Mouse (Mus musculus) heart, embryonic 14.5 days (tissue): ENCODE measurements at regions not wholly inside any gene's neighbourhood (a gene's known extent, or its start where the extent isn't known, plus 50 kb on each side); places are given as distances from the start of the nearest gene placed in this dataset.
A peak's percentile ranks its signal among the peaks of the same experiment; 100 is the strongest.

Experiments used
- ATAC-seq: fragments of 200-750 bp; cut with Nextera tagmentation; 2 replicates; pipeline ENCODE4 v1.8.0; 2017; ENCODE audit warnings: low read depth, moderate TSS enrichment; ENCODE audit not compliant: insufficient number of reproducible peaks, insufficient read depth, low FRiP score
- H3K27ac ChIP-seq, 2 experiments: fragments of 200-500 bp in 1 of 2; fragments of 300-500 bp in 1 of 2; sonication (generic) in 1 of 2; replicated peaks in 1 of 2; 2 replicates each; pipeline ENCODE4 v1.5.1; 2012 to 2014; ENCODE audit warnings: low read depth in 2 of 2, low read length in 2 of 2, control low read depth in 1 of 2, mild to moderate bottlenecking in 1 of 2, mixed read lengths in 1 of 2; ENCODE audit not compliant: control insufficient read depth in 1 of 2, insufficient read depth in 1 of 2
- H3K27me3 ChIP-seq: fragments of 300-500 bp; sonication (generic); 2 replicates; pipeline ENCODE4 v1.6.1; 2014; ENCODE audit warnings: mild to moderate bottlenecking, low read length, control low read depth; ENCODE audit not compliant: control insufficient read depth, insufficient read depth
- H3K36me3 ChIP-seq: fragments of 300-500 bp; sonication (generic); 2 replicates; pipeline ENCODE4 v1.6.1; 2014; ENCODE audit warnings: mild to moderate bottlenecking, control low read depth, low read length, mixed read lengths; ENCODE audit not compliant: control insufficient read depth, insufficient read depth
- H3K4me1 ChIP-seq, 2 experiments: fragments of 200-500 bp in 1 of 2; fragments of 300-500 bp in 1 of 2; sonication (generic) in 1 of 2; 2 replicates each; pipeline ENCODE4 v1.6.1; 2012 to 2014; ENCODE audit warnings: low read length in 2 of 2, control low read depth in 1 of 2, mixed read lengths in 1 of 2; ENCODE audit not compliant: control insufficient read depth in 2 of 2, insufficient read depth in 2 of 2
- H3K4me2 ChIP-seq: fragments of 300-500 bp; sonication (generic); 2 replicates; pipeline ENCODE4 v1.6.1; 2014; ENCODE audit warnings: mild to moderate bottlenecking, low read length
- H3K4me3 ChIP-seq, 2 experiments: fragments of 200-500 bp in 1 of 2; fragments of 300-500 bp in 1 of 2; sonication (generic) in 1 of 2; 2 replicates each; pipeline ENCODE4 v1.5.1; 2012 to 2014; ENCODE audit warnings: low read length in 2 of 2, mild to moderate bottlenecking in 2 of 2, control low read depth in 1 of 2, low read depth in 1 of 2, moderate library complexity in 1 of 2; ENCODE audit not compliant: control insufficient read depth in 1 of 2, insufficient read depth in 1 of 2
- H3K9ac ChIP-seq: fragments of 300-500 bp; sonication (generic); 2 replicates; pipeline ENCODE4 v1.6.1; 2014; ENCODE audit warnings: mild to moderate bottlenecking, low read length
- H3K9me3 ChIP-seq: fragments of 300-500 bp; sonication (generic); 2 replicates; pipeline ENCODE4 v1.6.1; 2016; ENCODE audit warnings: low read length, control low read depth; ENCODE audit not compliant: control insufficient read depth
- WGBS: fragments of 180-500 bp; shearing (Covaris S2); extraction: QIAGEN DNeasy Blood & Tissue Kit; methylation state at CpG from one replicate; pipeline ENCODE4 v1.1.7; 2014; 5-methylcytosine and 5-hydroxymethylcytosine counted together

DNA sequence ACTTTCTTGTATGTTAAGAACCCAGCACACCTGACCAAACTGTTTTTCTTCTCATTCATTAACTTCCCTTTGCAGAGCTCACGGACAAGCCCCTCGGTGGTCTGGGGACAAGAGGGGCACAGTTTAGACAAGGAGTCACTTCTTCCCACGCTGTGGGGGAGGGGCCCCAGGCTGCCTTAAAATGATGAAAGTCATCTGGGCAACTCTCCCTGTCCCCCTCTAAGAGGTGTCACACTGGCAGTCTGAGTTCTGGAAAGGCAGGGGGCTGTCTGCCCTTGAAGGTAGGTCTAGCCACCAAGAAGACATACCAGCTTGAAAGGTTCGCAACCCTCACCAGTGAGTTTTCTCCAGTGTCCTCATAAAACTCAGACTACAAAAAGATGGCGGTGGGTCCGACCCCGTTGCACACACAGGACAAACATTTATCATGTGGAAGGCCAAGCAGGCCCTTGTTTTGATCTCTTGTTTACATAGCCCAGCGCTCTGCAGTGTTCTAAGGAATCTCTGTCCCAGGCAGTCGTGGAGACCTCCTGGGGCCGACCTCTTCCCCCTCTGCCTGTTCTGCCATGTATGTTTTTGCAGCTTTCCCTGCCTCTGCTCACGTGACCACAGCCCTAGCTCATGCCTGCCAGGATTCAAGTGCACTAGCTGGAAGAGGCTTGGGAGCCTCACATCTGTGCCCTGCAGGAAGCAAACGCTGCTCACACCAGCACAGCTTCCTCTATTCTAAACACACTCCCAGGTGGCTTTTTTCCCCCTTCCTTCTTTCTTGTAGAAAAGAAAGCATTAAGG, 259.2 kb downstream of the Cxcl12 start:
- H3K9me3 ChIP-seq = no peaks in the 10 kb centered on the region
- peaks cover 9 to 11% of the 10 kb centered on the region in 2 experiments; a peak in 3 of 4 replicates for H3K4me1 ChIP-seq
- no peak overlapping the region for H3K4me3 ChIP-seq
- H3K9ac ChIP-seq = no peak overlapping the region
- no peak overlapping the region for H3K27ac ChIP-seq
- H3K27me3 ChIP-seq = no peaks in the 10 kb centered on the region
- H3K36me3 ChIP-seq = no peaks in the 10 kb centered on the region
- ATAC-seq = peak; percentile 43; the same call in 1 of the 2 replicates
- H3K4me2 ChIP-seq = 0 out of 2 replicates have a peak overlapping the region, but pooled peaks have one; percentile 17
- WGBS = 44% methylated on average over 12 of the region's 12 CpGs

DNA sequence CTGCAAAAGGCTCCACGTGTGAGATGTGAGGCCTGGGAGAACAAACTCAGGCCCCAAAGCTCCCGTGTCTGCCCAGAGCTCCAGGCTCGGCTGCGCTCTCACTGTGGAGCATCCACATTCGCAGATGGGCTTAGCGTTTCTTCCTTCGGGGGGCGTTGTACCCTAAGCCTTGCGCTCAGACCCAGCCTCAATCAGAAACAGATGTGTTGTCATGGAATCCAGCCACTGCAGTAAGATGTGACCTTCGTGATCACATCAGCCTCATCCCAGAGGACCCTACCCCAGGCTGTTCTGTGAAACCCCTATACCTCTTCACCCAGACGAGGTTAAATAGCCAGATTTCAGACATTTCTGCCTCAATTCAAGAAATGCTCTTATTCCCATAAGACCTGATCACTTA, 260.1 kb downstream of the Cxcl12 start:
- no peak overlapping the region for H3K4me2 ChIP-seq
- no peak overlapping the region for H3K9ac ChIP-seq
- H3K27ac ChIP-seq = no peak overlapping the region
- WGBS = 83% methylated on average over 11 of the region's 11 CpGs
- no peaks in the 10 kb centered on the region for H3K27me3 ChIP-seq
- no peaks in the 10 kb centered on the region for H3K9me3 ChIP-seq
- peaks cover 9 to 11% of the 10 kb centered on the region in 2 experiments; a peak in 3 of 4 replicates for H3K4me1 ChIP-seq
- H3K4me3 ChIP-seq = no peak overlapping the region
- no peaks in the 10 kb centered on the region for H3K36me3 ChIP-seq
- ATAC-seq = no peak

DNA sequence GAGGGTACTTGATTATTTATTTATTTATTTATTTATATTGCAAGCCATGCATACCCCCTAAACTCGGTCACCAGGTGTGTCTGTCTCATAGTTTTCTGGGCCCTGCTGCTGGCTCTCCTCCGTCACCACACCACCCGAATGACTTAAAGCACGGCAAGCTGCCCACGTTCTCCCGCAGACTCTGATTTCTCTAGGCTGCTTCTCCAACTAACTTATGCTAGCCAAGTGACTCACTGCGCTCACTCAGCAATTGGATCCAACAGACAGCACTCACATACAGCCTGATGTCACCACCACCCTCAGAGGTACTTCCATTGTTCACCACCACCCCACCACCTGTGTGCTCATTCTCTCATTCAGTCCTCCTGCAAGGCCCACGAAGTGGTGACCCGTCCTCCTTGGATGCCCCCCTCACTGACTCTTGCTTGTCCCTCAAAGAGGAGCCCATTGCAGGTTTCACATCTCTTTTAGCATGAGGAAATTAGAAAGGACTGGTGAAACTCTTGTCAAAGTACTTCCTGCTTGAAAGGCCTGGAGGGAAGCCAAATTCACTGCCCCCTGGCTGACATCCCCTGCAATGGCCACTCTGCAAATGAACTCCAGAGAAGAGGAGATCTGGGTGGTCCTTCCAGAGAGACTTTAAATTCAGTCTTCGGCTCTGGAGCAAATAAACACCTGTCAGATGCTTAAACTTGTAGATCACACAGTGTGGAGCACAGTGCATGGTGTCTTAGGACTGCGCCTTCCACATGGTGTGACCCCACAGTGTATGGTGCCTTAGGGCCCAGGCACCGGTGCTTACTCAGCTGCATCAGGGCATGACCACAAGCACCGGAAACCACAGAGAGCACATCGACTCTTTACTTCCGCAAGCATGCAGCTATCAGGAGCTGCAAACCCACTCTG, 262.8 kb downstream of the Cxcl12 start:
- Histone ChIP-seq H3K4me2 (no peak overlapping the region), H3K27ac (no peak overlapping the region), H3K4me1 (peaks cover 9 to 11% of the 10 kb centered on the region in 2 experiments; a peak in 3 of 4 replicates), H3K36me3 (no peaks in the 10 kb centered on the region), H3K9me3 (no peaks in the 10 kb centered on the region), H3K27me3 (no peaks in the 10 kb centered on the region), H3K4me3 (no peak overlapping the region), H3K9ac (no peak overlapping the region)
- no peak for ATAC-seq
- WGBS = 86% methylated on average over 15 of the region's 15 CpGs

DNA sequence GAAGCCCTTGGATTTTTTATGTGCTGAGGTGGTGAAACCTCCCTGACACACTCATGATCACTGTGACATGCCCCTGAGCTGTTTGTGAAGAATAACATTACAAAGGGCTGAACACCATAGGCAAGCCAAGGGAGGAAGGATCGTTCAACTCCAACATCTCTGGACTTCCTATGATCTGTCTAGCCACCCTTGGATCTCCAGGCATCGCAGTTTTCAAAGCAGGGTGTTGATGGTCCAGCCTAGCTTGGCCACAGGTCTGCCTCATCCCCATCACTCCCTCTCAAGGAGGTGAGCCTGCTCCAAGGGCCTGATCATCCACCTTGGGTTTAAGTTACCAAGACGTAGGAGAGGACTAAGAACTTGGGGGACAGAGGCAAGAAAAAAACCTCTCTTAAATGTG, 268.5 kb downstream of the Cxcl12 start:
- no peak for ATAC-seq

DNA sequence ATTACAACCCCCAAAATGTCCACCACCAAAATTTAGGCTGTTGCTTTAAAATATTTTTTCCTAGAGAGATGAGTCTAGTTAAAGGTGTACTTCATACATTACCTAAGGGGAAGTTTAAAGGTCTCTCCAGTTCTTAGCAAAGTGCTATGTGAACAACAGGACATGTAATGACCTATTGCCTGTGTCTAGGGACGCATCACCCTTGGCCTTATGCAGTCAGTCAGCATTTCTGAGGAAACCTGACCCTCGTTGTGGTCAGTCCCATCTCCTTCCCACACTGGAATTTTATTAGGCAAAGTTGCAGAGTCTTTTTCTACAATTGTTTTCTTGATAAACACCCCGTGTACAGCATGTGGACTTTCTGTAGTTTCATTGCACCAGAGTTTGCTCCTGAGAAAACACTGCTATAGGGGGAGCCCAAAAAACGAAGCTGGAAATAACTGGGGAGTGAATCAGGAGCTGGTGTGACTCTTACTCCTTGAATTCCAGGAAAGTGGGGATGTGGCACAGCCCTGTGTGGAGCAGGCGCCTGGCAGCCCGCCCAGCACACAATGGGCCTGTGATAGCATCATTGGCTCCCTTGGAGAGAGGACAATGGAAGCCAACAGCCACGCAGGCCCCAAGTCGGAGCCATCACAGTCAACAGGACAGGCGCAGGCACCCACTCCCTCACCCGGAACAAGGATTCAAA, 269.2 kb downstream of the Cxcl12 start:
- H3K27ac ChIP-seq = peak overlapping the region; percentile 33 to 34; a peak in 3 of 4 replicates
- ATAC-seq = peak; percentile 72; the same call in 1 of the 2 replicates
- 45% methylated on average over 10 of the region's 10 CpGs for WGBS

More for the DNA sequence above, 268.5 kb downstream of the Cxcl12 start:
- Histone ChIP-seq H3K4me2 (no peak overlapping the region), H3K9me3 (no peaks in the 10 kb centered on the region), H3K27ac (no peak overlapping the region), H3K36me3 (no peaks in the 10 kb centered on the region), H3K4me1 (peaks cover 5 to 9% of the 10 kb centered on the region in 2 experiments), H3K4me3 (no peak overlapping the region), H3K9ac (no peak overlapping the region), H3K27me3 (no peaks in the 10 kb centered on the region; the same call in 1 of the 2 replicates)
- WGBS = 88% methylated on average over 3 of the region's 3 CpGs

DNA sequence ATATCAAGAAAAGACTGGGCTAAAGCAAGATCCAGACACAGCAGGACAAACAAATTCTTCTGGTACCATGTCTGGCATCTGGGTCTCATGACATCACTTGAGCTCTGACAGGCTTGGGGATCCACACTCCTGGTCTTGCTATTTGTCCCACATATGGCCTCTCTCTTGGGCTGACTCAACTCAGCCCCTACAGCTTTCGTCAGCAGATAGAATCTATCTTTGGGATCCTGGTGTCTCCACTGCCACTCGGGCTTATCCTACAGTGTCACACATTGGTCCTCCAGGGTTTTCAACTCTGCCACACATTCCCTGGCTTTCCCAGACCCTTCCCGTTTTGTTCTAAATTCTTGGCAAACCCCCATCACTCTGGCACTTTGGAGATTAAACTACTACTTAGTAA, 280.3 kb downstream of the Cxcl12 start:
- ATAC-seq = no peak
- H3K4me3 ChIP-seq = no peak overlapping the region
- WGBS = 50% methylated on average over 3 of the region's 3 CpGs
- H3K9ac ChIP-seq = no peak overlapping the region
- H3K4me1 ChIP-seq = peaks cover 0 to 2% of the 10 kb centered on the region in 2 experiments; a peak in 1 of 4 replicates
- H3K27ac ChIP-seq = no peak overlapping the region
- no peaks in the 10 kb centered on the region for H3K36me3 ChIP-seq
- H3K9me3 ChIP-seq = no peaks in the 10 kb centered on the region
- H3K4me2 ChIP-seq = no peak overlapping the region
- no peaks in the 10 kb centered on the region for H3K27me3 ChIP-seq

More for the DNA sequence above, 269.2 kb downstream of the Cxcl12 start:
- no peaks in the 10 kb centered on the region for H3K36me3 ChIP-seq
- H3K4me3 ChIP-seq = no peak overlapping the region
- peaks cover 5 to 9% of the 10 kb centered on the region in 2 experiments for H3K4me1 ChIP-seq
- no peaks in the 10 kb centered on the region for H3K9me3 ChIP-seq
- no peaks in the 10 kb centered on the region; the same call in 1 of the 2 replicates for H3K27me3 ChIP-seq
- H3K4me2 ChIP-seq = no peak overlapping the region
- no peak overlapping the region for H3K9ac ChIP-seq

DNA sequence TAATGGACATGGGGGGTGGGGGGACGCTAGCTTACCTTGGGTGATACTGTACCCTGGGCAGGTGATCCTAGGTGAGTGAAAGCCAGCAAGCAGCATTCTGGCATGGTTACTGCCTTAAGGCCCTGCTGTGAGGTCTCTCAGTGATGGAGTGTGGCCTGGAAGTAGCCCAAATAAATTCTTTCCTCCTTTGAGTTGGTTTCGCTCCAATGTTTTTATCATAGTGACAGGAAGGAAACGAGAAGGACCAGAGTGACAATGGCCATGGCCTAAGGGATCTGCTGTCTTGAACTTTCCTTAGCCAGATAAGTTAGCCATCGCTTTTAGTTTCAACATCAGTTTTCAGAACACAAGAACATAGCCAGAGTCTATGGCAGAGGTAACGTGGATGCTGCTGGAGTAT, 282.7 kb downstream of the Cxcl12 start:
- H3K4me1 ChIP-seq = peaks cover 0 to 2% of the 10 kb centered on the region in 2 experiments; a peak in 1 of 4 replicates
- H3K27me3 ChIP-seq = no peaks in the 10 kb centered on the region; the same call in 1 of the 2 replicates
- H3K4me3 ChIP-seq = no peak overlapping the region
- 64% methylated on average over 5 of the region's 5 CpGs for WGBS
- no peaks in the 10 kb centered on the region for H3K36me3 ChIP-seq
- no peak overlapping the region for H3K9ac ChIP-seq
- no peak for ATAC-seq
- H3K4me2 ChIP-seq = no peak overlapping the region
- H3K9me3 ChIP-seq = no peaks in the 10 kb centered on the region
- no peak overlapping the region for H3K27ac ChIP-seq
